17 mouse cellular contexts compared by ENCODE assay signal in the genomic region with DNA sequence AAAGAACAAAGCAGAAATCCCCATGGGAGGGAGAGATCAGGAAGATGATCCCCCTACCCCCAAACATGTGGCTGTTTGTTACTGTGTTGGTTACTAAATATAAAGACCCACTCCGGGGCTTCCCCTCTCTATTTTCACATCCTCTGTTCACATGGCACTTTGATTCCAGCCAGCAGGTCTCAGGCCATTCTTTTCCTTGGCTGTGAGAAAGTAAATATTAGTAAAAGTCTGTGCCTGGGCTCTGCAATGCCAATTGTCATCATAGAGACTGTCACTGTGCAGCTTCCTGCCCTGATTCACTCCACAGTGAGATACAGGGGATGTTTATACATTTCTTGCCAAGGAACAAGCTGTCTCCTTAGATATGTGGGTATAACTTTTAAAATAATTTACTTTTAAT.
A peak's percentile ranks its signal among the peaks of the same experiment; 100 is the strongest.
DNase-seq lines count a peak whose midpoint lies in the region; ATAC-seq and TF ChIP-seq lines count a peak whose summit lies in the region.
"Had no signal": no experiment of that assay in that cellular context is flagged by ENCODE, and none has a peak within 500 bp of the region (broad histone marks: within the 10 kb centered on the region; RNA-seq: fewer than 3 reads in every experiment).

No protein-coding gene starts in this region.

- no peak for DNase-seq in hindbrain, postnatal 0 days (ENCODE audit: low spot score)
- DNase-seq in hindbrain, embryonic 10.5 days (ENCODE audit: low spot score) = no peak
- DNase-seq in B cell, adult 2 months = peak; percentile 10 to 13
- peak; percentile 15 for DNase-seq in brain, embryonic 14.5 days (ENCODE audit: low read depth)
- DNase-seq in lung, postnatal 36 days = peak; percentile 83
- DNase-seq: adrenal gland, postnatal 36 days; cerebellum, postnatal 25 days; gastrocnemius, postnatal 36 days; kidney, adult 9 months; liver; right cerebral cortex, postnatal 25 days; thymus, adult 18-20 months had no signal

- H3K4me2 ChIP-seq in hindbrain, postnatal 0 days (ENCODE audit: low read depth, low read length) = no peak overlapping the region
- H3K4me2 ChIP-seq in kidney, embryonic 14.5 days (replicated peaks; ENCODE audit: low read depth, low read length) = no peak overlapping the region
- no peak overlapping the region for H3K4me2 ChIP-seq in kidney, embryonic 16.5 days (replicated peaks; ENCODE audit: low read depth, low read length)
- H3K4me2 ChIP-seq: embryonic facial prominence, embryonic 12.5 days; neural tube, embryonic 12.5 days had no signal

- H3K27me3 ChIP-seq in hindbrain, postnatal 0 days (ENCODE audit: insufficient read depth, low read length) = no peaks in the 10 kb centered on the region
- H3K27me3 ChIP-seq in hindbrain, embryonic 10.5 days (ENCODE audit: insufficient read depth, poor library complexity, severe bottlenecking) = no peaks in the 10 kb centered on the region
- H3K27me3 ChIP-seq in kidney, embryonic 14.5 days (ENCODE audit: control insufficient read depth, insufficient read depth, low read length) = no peaks in the 10 kb centered on the region
- H3K27me3 ChIP-seq in kidney, embryonic 16.5 days (ENCODE audit: insufficient read depth, low read length) = no peaks in the 10 kb centered on the region
- H3K27me3 ChIP-seq: embryonic facial prominence, embryonic 12.5 days; neural tube, embryonic 12.5 days had no signal

- H3K9ac ChIP-seq in hindbrain, postnatal 0 days (replicated peaks; ENCODE audit: low read length) = no peak overlapping the region
- no peak overlapping the region for H3K9ac ChIP-seq in kidney, embryonic 14.5 days (ENCODE audit: low read depth, low read length)
- H3K9ac ChIP-seq in kidney, embryonic 16.5 days (replicated peaks; ENCODE audit: low read length) = no peak overlapping the region
- H3K9ac ChIP-seq: embryonic facial prominence, embryonic 12.5 days; neural tube, embryonic 12.5 days had no signal

- 0 out of 2 replicates have a peak overlapping the region, but pooled peaks have one; percentile 56 for H3K27ac ChIP-seq in hindbrain, postnatal 0 days
- no peak overlapping the region for H3K27ac ChIP-seq in hindbrain, embryonic 10.5 days
- no peak overlapping the region for H3K27ac ChIP-seq in kidney, embryonic 14.5 days (ENCODE audit: low read depth, low read length)
- no peak overlapping the region for H3K27ac ChIP-seq in kidney, embryonic 16.5 days (ENCODE audit: low read length)
- H3K27ac ChIP-seq: embryonic facial prominence, embryonic 12.5 days; neural tube, embryonic 12.5 days had no signal

- no peaks in the 10 kb centered on the region for H3K36me3 ChIP-seq in hindbrain, postnatal 0 days (ENCODE audit: insufficient read depth, low read length)
- H3K36me3 ChIP-seq in hindbrain, embryonic 10.5 days = no peaks in the 10 kb centered on the region
- no peaks in the 10 kb centered on the region for H3K36me3 ChIP-seq in kidney, embryonic 14.5 days (ENCODE audit: control insufficient read depth, insufficient read depth, low read length)
- H3K36me3 ChIP-seq in kidney, embryonic 16.5 days (ENCODE audit: insufficient read depth, low read length) = no peaks in the 10 kb centered on the region
- H3K36me3 ChIP-seq: embryonic facial prominence, embryonic 12.5 days; neural tube, embryonic 12.5 days had no signal

- no peak overlapping the region for H3K4me3 ChIP-seq in hindbrain, postnatal 0 days (ENCODE audit: low read length)
- H3K4me3 ChIP-seq in hindbrain, embryonic 10.5 days = no peak overlapping the region
- H3K4me3 ChIP-seq in kidney, embryonic 14.5 days (ENCODE audit: low read length) = no peak overlapping the region
- H3K4me3 ChIP-seq in kidney, embryonic 16.5 days (ENCODE audit: low read length) = no peak overlapping the region
- H3K4me3 ChIP-seq: embryonic facial prominence, embryonic 12.5 days; neural tube, embryonic 12.5 days had no signal

- H3K9me3 ChIP-seq in hindbrain, postnatal 0 days (ENCODE audit: low read length) = no peaks in the 10 kb centered on the region
- H3K9me3 ChIP-seq in hindbrain, embryonic 10.5 days = no peaks in the 10 kb centered on the region
- H3K9me3 ChIP-seq in kidney, embryonic 14.5 days (ENCODE audit: control insufficient read depth, low read length) = no peaks in the 10 kb centered on the region
- H3K9me3 ChIP-seq in kidney, embryonic 16.5 days (ENCODE audit: low read length) = no peaks in the 10 kb centered on the region
- H3K9me3 ChIP-seq: embryonic facial prominence, embryonic 12.5 days; neural tube, embryonic 12.5 days had no signal

- ATAC-seq in hindbrain, postnatal 0 days = no peak
- no peak for ATAC-seq in kidney, embryonic 14.5 days (ENCODE audit: low FRiP score, low TSS enrichment)
- no peak for ATAC-seq in kidney, embryonic 16.5 days (ENCODE audit: low FRiP score, low TSS enrichment)
- ATAC-seq: midbrain, embryonic 16.5 days had no signal

- no peaks in the 10 kb centered on the region for H3K4me1 ChIP-seq in hindbrain, postnatal 0 days (ENCODE audit: insufficient read depth, low read length)
- peaks cover 12% of the 10 kb centered on the region; the same call in 1 of the 2 replicates for H3K4me1 ChIP-seq in hindbrain, embryonic 10.5 days (replicated peaks)
- H3K4me1 ChIP-seq in kidney, embryonic 14.5 days (ENCODE audit: control insufficient read depth, insufficient read depth, low read length) = no peaks in the 10 kb centered on the region
- peaks cover 6% of the 10 kb centered on the region; the same call in 1 of the 2 replicates for H3K4me1 ChIP-seq in kidney, embryonic 16.5 days (ENCODE audit: insufficient read depth, low read length)
- H3K4me1 ChIP-seq: embryonic facial prominence, embryonic 12.5 days had no signal

- 53% methylated on average over 1 of the region's 1 CpGs for WGBS in hindbrain, postnatal 0 days
- 67% methylated on average over 1 of the region's 1 CpGs for WGBS in hindbrain, embryonic 10.5 days
- WGBS in kidney, embryonic 14.5 days = 55% methylated on average over 1 of the region's 1 CpGs
- WGBS in kidney, embryonic 16.5 days = 38% methylated on average over 1 of the region's 1 CpGs

- no peak for TF ChIP-seq CTCF in hindbrain, postnatal 0 days (IDR thresholded peaks at IDR 0.05; ENCODE audit: low read depth)
- TF ChIP-seq CTCF in brain, embryonic 14.5 days (IDR thresholded peaks at IDR 0.05; ENCODE audit: borderline replicate concordance, extremely low read depth, insufficient read depth, insufficient read length) = no peak

- TF ChIP-seq POLR2A in brain, embryonic 14.5 days (IDR thresholded peaks at IDR 0.05; ENCODE audit: borderline replicate concordance, extremely low read depth, insufficient read depth, insufficient read length, poor library complexity, severe bottlenecking) = no peak

Comparison
In these comparisons a context has a peak if more than half of its experiments do, and no peak if none do; other contexts are left out.
1. DNase-seq: peak in B cell, adult 2 months (2 of 2), brain, embryonic 14.5 days (single experiment) and lung, postnatal 36 days (single experiment); none in hindbrain, postnatal 0 days (single experiment) and hindbrain, embryonic 10.5 days (single experiment).